Mouse (Mus musculus): ENCODE data around the gene Camkmt. TPM values are rescaled to one million over a fixed set of nuclear protein-coding genes. Genes with fewer than 3 reads are reported as not detected.
A peak's percentile ranks its signal among the peaks of the same experiment; 100 is the strongest.

Gene Camkmt
- polyA plus RNA-seq, 1 experiment from 2014 or later = 10.1 TPM

GRCm38 (mm10) chr17:85098677-85099323 is 8.4 kb downstream of the Camkmt start:
- Histone ChIP-seq H3K9me3 (ENCODE audit: control insufficient read depth, low read length) (peaks cover 4% of the 10 kb centered on the region), H3K27me3 (replicated peaks; ENCODE audit: control insufficient read depth, insufficient read depth, low read length) (no peaks in the 10 kb centered on the region), H3K36me3 (ENCODE audit: control insufficient read depth, insufficient read depth, low read length) (peaks cover 22% of the 10 kb centered on the region), H3K4me2 (ENCODE audit: low read depth, low read length) (no peak overlapping the region), H3K4me1 (ENCODE audit: control insufficient read depth, insufficient read depth, low read length) (no peaks in the 10 kb centered on the region), H3K27ac (replicated peaks; ENCODE audit: low read depth, low read length) (no peak overlapping the region), H3K4me3 (ENCODE audit: low read depth, low read length) (no peak overlapping the region), H3K9ac (ENCODE audit: low read depth, low read length) (no peak overlapping the region)
- ATAC-seq (ENCODE audit: low read depth) = no peak
- DNase-seq (ENCODE audit: low spot score) = no peak
- 89% methylated on average over 7 of the region's 7 CpGs for WGBS

GRCm38 (mm10) chr17:85100232-85100631 is 9.9 kb downstream of the Camkmt start:
- ATAC-seq (ENCODE audit: low read depth) = no peak
- Histone ChIP-seq H3K9me3 (ENCODE audit: control insufficient read depth, low read length) (peaks cover 4% of the 10 kb centered on the region), H3K9ac (ENCODE audit: low read depth, low read length) (no peak overlapping the region), H3K27me3 (replicated peaks; ENCODE audit: control insufficient read depth, insufficient read depth, low read length) (no peaks in the 10 kb centered on the region), H3K4me2 (ENCODE audit: low read depth, low read length) (no peak overlapping the region), H3K4me1 (ENCODE audit: control insufficient read depth, insufficient read depth, low read length) (no peaks in the 10 kb centered on the region), H3K4me3 (ENCODE audit: low read depth, low read length) (no peak overlapping the region), H3K27ac (replicated peaks; ENCODE audit: low read depth, low read length) (no peak overlapping the region), H3K36me3 (ENCODE audit: control insufficient read depth, insufficient read depth, low read length) (peaks cover 22% of the 10 kb centered on the region)
- WGBS = 78% methylated on average over 3 of the region's 3 CpGs
- DNase-seq (ENCODE audit: low spot score) = no peak

- Histone ChIP-seq H3K4me3 (ENCODE audit: low read depth, low read length) (no peak overlapping the region), H3K27ac (replicated peaks; ENCODE audit: low read depth, low read length) (no peak overlapping the region), H3K4me2 (ENCODE audit: low read depth, low read length) (no peak overlapping the region), H3K9ac (ENCODE audit: low read depth, low read length) (no peak overlapping the region), H3K9me3 (ENCODE audit: control insufficient read depth, low read length) (peaks cover 4% of the 10 kb centered on the region), H3K4me1 (ENCODE audit: control insufficient read depth, insufficient read depth, low read length) (no peaks in the 10 kb centered on the region), H3K36me3 (ENCODE audit: control insufficient read depth, insufficient read depth, low read length) (peaks cover 22% of the 10 kb centered on the region), H3K27me3 (replicated peaks; ENCODE audit: control insufficient read depth, insufficient read depth, low read length) (no peaks in the 10 kb centered on the region)
- DNase-seq (ENCODE audit: low spot score) (no peak), ATAC-seq (ENCODE audit: low read depth) (no peak)
- 83% methylated on average over 7 of the region's 7 CpGs for WGBS
These were observed 11.4 kb downstream of the Camkmt start for GRCm38 (mm10) chr17:85101751-85102150.

GRCm38 (mm10) chr17:85103310-85103709 is 13.0 kb downstream of the Camkmt start:
- no peak for DNase-seq (ENCODE audit: low spot score)
- WGBS = 56% methylated on average over 2 of the region's 2 CpGs

GRCm38 (mm10) chr17:85110640-85111039 is 20.3 kb downstream of the Camkmt start:
- no peak overlapping the region for H3K27ac ChIP-seq (replicated peaks; ENCODE audit: low read depth, low read length)
- ATAC-seq (ENCODE audit: low read depth) = no peak
- 100% methylated on average over 1 of the region's 1 CpGs for WGBS
- H3K4me3 ChIP-seq (ENCODE audit: low read depth, low read length) = no peak overlapping the region
- H3K4me2 ChIP-seq (ENCODE audit: low read depth, low read length) = no peak overlapping the region
- H3K9ac ChIP-seq (ENCODE audit: low read depth, low read length) = no peak overlapping the region
- no peaks in the 10 kb centered on the region for H3K4me1 ChIP-seq (ENCODE audit: control insufficient read depth, insufficient read depth, low read length)
- H3K36me3 ChIP-seq (ENCODE audit: control insufficient read depth, insufficient read depth, low read length) = no peaks in the 10 kb centered on the region
- no peaks in the 10 kb centered on the region for H3K27me3 ChIP-seq (replicated peaks; ENCODE audit: control insufficient read depth, insufficient read depth, low read length)
- H3K9me3 ChIP-seq (ENCODE audit: control insufficient read depth, low read length) = no peaks in the 10 kb centered on the region
- DNase-seq (ENCODE audit: low spot score) = no peak

More at GRCm38 (mm10) chr17:85103310-85103709, 13.0 kb downstream of the Camkmt start:
- H3K4me2 ChIP-seq (ENCODE audit: low read depth, low read length) = no peak overlapping the region
- no peaks in the 10 kb centered on the region for H3K4me1 ChIP-seq (ENCODE audit: control insufficient read depth, insufficient read depth, low read length)
- H3K36me3 ChIP-seq (ENCODE audit: control insufficient read depth, insufficient read depth, low read length) = peaks cover 10% of the 10 kb centered on the region
- H3K4me3 ChIP-seq (ENCODE audit: low read depth, low read length) = no peak overlapping the region
- no peak overlapping the region for H3K9ac ChIP-seq (ENCODE audit: low read depth, low read length)
- no peak overlapping the region for H3K27ac ChIP-seq (replicated peaks; ENCODE audit: low read depth, low read length)
- ATAC-seq (ENCODE audit: low read depth) = no peak
- no peaks in the 10 kb centered on the region for H3K9me3 ChIP-seq (ENCODE audit: control insufficient read depth, low read length)
- no peaks in the 10 kb centered on the region for H3K27me3 ChIP-seq (replicated peaks; ENCODE audit: control insufficient read depth, insufficient read depth, low read length)

GRCm38 (mm10) chr17:85113441-85113840 is 23.1 kb downstream of the Camkmt start:
- 74% methylated on average over 8 of the region's 8 CpGs for WGBS
- no peak for DNase-seq (ENCODE audit: low spot score)

GRCm38 (mm10) chr17:85116643-85117042 is 26.3 kb downstream of the Camkmt start:
- H3K36me3 ChIP-seq (ENCODE audit: control insufficient read depth, insufficient read depth, low read length) = no peaks in the 10 kb centered on the region
- no peak overlapping the region for H3K27ac ChIP-seq (replicated peaks; ENCODE audit: low read depth, low read length)
- H3K27me3 ChIP-seq (replicated peaks; ENCODE audit: control insufficient read depth, insufficient read depth, low read length) = no peaks in the 10 kb centered on the region
- H3K4me3 ChIP-seq (ENCODE audit: low read depth, low read length) = no peak overlapping the region
- 31% methylated on average over 4 of the region's 4 CpGs for WGBS
- no peak overlapping the region for H3K4me2 ChIP-seq (ENCODE audit: low read depth, low read length)
- H3K9ac ChIP-seq (ENCODE audit: low read depth, low read length) = no peak overlapping the region
- H3K9me3 ChIP-seq (ENCODE audit: control insufficient read depth, low read length) = no peaks in the 10 kb centered on the region
- peak; percentile 51 for DNase-seq (ENCODE audit: low spot score)
- ATAC-seq (ENCODE audit: low read depth) = no peak
- no peaks in the 10 kb centered on the region for H3K4me1 ChIP-seq (ENCODE audit: control insufficient read depth, insufficient read depth, low read length)

More at GRCm38 (mm10) chr17:85113441-85113840, 23.1 kb downstream of the Camkmt start:
- no peak overlapping the region for H3K4me3 ChIP-seq (ENCODE audit: low read depth, low read length)
- no peak overlapping the region for H3K9ac ChIP-seq (ENCODE audit: low read depth, low read length)
- H3K4me2 ChIP-seq (ENCODE audit: low read depth, low read length) = no peak overlapping the region
- H3K27me3 ChIP-seq (replicated peaks; ENCODE audit: control insufficient read depth, insufficient read depth, low read length) = no peaks in the 10 kb centered on the region
- no peaks in the 10 kb centered on the region for H3K36me3 ChIP-seq (ENCODE audit: control insufficient read depth, insufficient read depth, low read length)
- H3K4me1 ChIP-seq (ENCODE audit: control insufficient read depth, insufficient read depth, low read length) = no peaks in the 10 kb centered on the region
- H3K27ac ChIP-seq (replicated peaks; ENCODE audit: low read depth, low read length) = no peak overlapping the region
- H3K9me3 ChIP-seq (ENCODE audit: control insufficient read depth, low read length) = no peaks in the 10 kb centered on the region
- ATAC-seq (ENCODE audit: low read depth) = no peak

- H3K4me2 ChIP-seq (ENCODE audit: low read depth, low read length) = no peak overlapping the region
- no peak overlapping the region for H3K9ac ChIP-seq (ENCODE audit: low read depth, low read length)
- ATAC-seq (ENCODE audit: low read depth) (no peak), DNase-seq (ENCODE audit: low spot score) (no peak)
- no peaks in the 10 kb centered on the region for H3K9me3 ChIP-seq (ENCODE audit: control insufficient read depth, low read length)
- no peaks in the 10 kb centered on the region for H3K27me3 ChIP-seq (replicated peaks; ENCODE audit: control insufficient read depth, insufficient read depth, low read length)
- 82% methylated on average over 1 of the region's 1 CpGs for WGBS
- no peak overlapping the region for H3K4me3 ChIP-seq (ENCODE audit: low read depth, low read length)
- no peaks in the 10 kb centered on the region for H3K36me3 ChIP-seq (ENCODE audit: control insufficient read depth, insufficient read depth, low read length)
- no peak overlapping the region for H3K27ac ChIP-seq (replicated peaks; ENCODE audit: low read depth, low read length)
- H3K4me1 ChIP-seq (ENCODE audit: control insufficient read depth, insufficient read depth, low read length) = no peaks in the 10 kb centered on the region
These were observed 48.0 kb downstream of the Camkmt start for GRCm38 (mm10) chr17:85138393-85138792.

- H3K4me3 ChIP-seq (ENCODE audit: low read depth, low read length) = no peak overlapping the region
- H3K36me3 ChIP-seq (ENCODE audit: control insufficient read depth, insufficient read depth, low read length) = no peaks in the 10 kb centered on the region
- ATAC-seq (ENCODE audit: low read depth) = no peak
- H3K27ac ChIP-seq (replicated peaks; ENCODE audit: low read depth, low read length) = no peak overlapping the region
- H3K27me3 ChIP-seq (replicated peaks; ENCODE audit: control insufficient read depth, insufficient read depth, low read length) = no peaks in the 10 kb centered on the region
- no peaks in the 10 kb centered on the region for H3K4me1 ChIP-seq (ENCODE audit: control insufficient read depth, insufficient read depth, low read length)
- no peak overlapping the region for H3K4me2 ChIP-seq (ENCODE audit: low read depth, low read length)
- WGBS = 69% methylated on average over 3 of the region's 3 CpGs
- H3K9me3 ChIP-seq (ENCODE audit: control insufficient read depth, low read length) = no peaks in the 10 kb centered on the region
- H3K9ac ChIP-seq (ENCODE audit: low read depth, low read length) = no peak overlapping the region
- no peak for DNase-seq (ENCODE audit: low spot score)
These were observed 51.3 kb downstream of the Camkmt start for GRCm38 (mm10) chr17:85141621-85142020.

Data from embryonic facial prominence, embryonic 14.5 days (tissue).